Mouse (Mus musculus) 3134 (cell line): ENCODE measurements around the gene Atp8a1.

Experiments used
- DNase-seq: peaks from one replicate; pipeline ENCODE4 v3.0.0-alpha.2; 2011; ENCODE audit warnings: low spot score; ENCODE audit not compliant: insufficient read length; ENCODE audit errors: extremely low read depth

Gene Atp8a1

DNA sequence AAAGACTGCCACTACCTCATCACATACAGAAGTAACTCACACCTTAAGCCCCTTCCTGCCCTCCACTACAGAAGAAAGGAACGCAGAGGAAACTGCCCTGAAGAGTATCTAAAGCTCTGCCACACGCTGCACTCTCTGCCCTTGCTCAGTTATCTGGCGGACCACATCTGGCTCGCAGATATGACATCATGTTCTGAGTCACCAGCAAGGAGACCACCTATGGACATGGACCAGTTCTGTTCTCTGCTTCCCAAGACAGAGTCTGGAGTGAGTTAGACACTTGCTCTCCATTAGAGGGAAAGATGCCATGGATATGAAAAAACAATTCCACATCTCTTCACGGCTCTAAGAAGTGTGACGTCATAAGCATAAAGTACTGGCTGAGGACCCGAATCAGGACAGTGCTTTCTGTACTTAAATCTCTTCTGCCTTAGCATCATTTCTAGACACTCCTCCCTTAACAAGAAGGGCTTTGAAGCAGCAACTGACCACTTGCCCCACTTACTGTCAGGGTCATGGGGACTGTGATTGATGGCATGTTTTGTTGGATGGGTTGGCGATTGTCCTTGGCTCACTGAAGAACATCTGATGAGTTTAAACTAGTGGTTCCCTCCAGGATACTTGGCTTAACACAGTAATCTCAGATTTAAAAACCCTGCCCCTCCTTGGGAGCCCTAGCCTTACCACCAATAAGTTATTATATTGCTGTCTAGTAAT is 206.5 kb downstream of the Atp8a1 start:
- no peak for DNase-seq

DNA sequence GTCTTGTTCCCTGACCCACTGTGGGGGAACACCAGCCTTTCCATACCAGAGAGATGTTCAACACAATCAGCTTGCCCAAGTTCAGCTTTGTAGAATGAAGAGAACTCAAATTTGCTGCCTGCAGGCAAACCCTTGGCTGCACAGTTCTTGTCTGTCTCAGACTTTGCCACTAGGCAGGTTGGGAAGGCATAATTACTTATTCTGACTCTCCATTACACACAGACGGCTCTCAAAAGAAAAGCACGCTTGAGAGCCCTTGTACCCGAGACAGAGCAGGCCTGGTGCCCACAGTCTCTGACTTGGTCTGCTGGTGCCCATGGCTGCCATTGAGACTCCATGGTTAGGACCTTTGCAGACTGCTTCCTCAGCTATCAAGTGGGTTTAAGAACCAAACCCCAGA is 212.9 kb downstream of the Atp8a1 start:
- no peak for DNase-seq

DNA sequence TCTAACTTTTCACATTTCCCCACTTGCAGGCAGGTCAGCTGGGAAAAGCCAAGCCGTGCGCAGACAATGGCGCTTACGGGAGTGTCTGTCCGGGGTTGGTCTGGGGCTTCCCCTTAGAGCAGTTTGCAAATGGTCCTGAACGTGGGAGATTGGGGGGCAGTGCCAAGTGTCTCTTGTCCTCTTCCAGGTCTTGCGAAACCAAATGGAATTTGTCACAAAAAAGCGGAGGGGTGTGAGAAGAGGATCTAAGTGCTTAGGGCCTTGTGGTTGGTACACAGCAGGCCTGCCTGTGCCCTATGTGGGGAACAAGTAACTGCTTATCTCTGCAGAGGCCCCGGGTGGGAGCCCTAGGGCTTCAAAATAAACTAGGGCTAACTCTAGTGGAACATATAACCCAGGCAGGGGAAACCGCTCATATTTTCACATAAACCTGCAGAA is 213.4 kb downstream of the Atp8a1 start:
- no peak for DNase-seq

DNA sequence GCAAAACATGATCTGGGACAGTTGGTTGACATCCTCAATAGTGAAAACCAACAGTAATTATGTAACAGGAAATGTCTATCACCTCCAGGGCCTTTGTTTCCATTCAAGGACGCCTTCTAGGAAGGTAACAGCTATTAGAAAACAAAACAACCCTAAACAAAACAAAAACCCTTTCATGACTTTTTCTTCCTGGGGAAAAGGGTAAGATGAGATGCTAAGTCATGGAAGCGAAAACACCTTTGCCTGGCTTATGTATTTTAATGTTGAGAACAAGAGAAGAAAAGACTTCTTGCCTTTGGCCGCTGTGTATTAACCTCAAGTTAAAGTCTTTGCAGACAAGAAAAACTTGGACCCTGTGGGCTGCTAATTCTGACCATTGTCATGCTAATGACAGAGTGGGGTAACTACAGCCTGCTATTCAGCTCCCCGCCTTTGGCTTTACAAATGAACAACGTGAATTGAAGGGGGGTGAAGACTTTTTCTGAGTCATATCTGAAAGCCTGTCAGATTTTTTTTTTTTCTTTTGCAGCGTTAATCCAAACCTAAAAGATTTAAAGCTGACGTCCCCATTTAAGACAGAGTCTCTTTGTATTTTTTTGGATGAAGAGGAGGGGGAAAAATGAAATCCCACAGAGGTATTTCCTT is 214.0 kb downstream of the Atp8a1 start:
- DNase-seq: no peak

DNA sequence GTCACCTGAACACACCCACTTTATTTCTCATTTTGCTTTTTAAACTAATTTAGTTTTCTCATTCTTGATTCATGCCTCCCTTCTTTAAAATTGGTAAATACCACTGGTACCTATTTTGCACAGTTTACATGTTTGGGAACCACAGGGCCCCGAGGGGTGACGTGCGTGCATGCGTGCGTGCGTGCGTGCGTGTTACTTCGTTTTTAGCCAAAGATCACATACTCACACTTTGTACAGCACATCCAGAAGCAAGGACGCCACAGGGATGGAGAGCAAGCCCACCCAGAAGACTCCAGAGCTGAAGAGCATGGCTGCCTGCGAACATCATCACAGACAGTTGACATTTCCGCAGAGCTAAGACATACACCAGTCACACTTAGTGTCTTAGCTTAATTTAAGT is 216.0 kb downstream of the Atp8a1 start:
- no peak for DNase-seq

DNA sequence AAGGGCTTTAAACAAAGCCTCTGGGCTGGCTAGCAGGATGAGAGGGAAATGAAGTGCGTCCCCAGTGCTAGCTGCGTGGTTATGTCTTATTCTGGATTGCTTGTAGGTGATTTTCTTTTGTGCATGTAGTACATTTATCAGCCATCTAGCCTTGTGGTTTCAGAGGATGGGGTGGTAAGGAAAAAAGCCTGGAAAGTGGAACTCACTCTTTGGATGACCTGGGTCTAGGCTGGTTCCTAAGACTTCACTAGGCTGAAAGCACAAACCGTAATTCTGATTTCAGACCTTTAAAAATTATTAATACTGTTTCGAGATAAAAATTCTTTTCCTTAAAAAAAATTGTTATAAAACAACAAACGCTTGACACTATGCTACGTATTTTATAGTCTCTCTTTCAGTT is 217.4 kb downstream of the Atp8a1 start:
- DNase-seq: no peak

DNA sequence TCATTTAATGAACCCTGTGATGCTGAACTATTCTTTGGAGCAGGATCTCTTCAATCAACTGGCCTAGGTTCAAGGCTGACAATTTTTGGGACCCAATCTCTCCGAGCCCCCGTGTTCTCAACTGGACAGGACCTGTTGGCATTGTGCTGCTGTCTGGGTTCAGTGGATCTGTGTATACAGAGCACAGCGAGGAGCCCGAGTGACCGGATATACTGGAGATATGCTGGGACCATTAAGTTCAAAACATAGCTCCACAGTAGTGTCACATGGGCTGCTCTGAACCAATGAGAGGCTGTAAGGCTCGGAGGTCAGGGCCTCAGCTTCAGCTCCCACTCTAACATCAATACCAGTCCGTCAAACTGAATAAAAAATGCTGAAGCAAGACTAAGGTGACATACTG is 217.8 kb downstream of the Atp8a1 start:
- DNase-seq: no peak

DNA sequence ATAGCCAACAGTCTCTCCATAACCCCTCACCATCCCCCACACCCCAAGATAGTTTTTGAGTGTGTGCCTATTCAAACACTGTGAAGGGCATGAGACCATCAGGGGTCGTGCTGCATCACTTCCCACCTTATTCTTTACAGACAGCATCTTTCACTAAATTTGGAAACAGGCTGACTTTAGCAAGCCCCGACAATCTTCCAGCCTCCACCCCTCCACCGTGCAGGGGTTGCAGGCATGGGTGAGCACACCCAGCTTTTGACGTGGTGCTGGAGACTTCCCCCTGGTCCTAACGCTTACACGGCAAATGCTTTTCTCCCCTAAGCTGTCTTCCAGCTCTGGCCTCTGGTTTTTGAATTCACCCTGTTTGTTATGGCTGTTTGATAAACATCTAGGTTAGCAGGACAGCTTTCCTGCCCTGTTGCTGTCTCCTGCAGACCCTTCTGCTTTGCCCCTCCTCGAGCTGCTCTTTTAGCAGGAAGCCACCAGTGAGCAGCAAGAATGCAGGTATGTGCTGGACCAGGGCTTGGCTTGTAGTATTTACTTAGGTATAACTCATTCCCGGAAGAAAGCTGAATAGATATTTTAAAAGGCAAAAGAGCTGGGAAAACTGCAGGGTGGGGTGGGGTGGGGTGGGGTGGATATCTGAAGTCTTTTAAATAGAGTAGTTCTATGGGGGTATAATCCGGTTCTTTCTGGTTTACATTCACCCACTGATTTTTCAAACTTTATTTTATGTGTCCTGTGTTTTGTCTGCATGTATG is 218.9 kb downstream of the Atp8a1 start:
- no peak for DNase-seq

DNA sequence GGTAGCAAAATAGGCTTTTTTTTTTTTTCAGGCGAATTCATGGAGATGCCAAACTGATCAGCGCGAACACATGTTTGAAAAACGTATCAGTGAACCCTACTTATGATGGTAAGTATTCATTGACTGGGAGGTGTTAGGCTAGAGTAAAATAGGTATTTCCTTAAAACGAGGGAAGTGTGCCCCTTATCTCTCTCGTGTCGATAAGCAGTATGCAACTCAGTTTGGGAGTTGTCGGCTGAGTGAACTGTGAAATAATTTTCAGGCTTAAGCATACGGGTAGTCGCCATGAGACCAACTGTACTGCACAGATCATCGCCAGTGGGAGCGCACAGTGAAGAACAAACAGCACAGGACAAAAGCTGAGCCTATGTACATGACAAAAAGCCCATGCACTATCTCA is 226.0 kb downstream of the Atp8a1 start:
- DNase-seq: no peak

DNA sequence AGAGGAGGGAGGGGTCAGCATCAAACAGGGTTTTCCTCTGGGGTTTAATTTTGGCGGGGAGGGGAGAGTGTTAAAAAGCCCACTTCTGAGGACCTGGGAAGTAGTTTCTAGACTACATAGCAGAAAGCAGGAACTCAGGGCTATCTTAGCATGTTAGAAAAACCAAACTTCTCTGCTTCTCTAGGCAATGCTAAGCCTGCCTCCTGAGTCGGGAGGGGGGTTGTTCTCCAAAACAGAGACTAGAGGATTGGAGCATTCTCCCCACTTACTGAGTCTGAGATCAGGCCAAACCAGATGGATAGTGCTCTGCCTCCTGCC is 237.8 kb downstream of the Atp8a1 start:
- no peak for DNase-seq

DNA sequence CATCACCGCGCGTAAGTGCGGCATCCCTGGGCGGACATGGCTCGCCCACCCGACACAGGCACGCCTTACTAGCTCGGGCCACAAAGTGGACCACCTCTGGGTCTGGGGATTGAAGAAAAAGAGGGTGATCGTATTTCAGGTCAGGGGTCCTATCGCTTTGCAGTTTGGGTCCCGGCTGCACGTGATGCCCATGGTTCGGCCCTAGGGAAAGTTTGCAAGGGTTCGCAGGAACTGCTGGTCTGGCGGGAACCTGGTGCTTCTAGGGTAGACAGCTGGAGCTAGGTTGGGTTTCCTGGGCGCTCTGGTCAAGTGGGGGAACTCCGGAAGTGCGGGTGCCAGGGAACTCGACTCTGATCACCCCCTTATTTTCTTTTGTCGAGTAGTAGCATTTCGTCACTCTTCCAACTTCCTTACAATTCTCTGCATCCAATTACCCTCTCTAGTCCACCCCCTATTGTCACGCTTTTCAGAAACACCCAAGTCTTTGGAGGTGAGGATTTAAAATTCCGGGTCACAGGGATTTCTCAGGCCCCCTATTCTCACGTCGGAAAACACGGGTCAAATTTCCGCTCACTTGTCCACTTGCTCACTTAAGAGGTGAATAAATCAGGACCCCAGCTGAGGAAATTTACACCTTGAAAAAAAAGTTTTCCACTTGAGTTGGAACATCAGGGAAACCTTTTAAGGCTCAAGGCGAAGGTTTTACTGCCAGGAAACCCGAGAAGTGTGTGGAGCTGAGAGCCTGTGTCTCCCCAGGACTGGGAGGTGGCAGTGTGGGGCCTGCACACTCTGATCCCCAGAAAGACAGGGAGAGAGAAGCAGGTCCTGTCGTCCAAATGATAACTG is 238.3 kb downstream of the Atp8a1 start:
- DNase-seq: no peak

DNA sequence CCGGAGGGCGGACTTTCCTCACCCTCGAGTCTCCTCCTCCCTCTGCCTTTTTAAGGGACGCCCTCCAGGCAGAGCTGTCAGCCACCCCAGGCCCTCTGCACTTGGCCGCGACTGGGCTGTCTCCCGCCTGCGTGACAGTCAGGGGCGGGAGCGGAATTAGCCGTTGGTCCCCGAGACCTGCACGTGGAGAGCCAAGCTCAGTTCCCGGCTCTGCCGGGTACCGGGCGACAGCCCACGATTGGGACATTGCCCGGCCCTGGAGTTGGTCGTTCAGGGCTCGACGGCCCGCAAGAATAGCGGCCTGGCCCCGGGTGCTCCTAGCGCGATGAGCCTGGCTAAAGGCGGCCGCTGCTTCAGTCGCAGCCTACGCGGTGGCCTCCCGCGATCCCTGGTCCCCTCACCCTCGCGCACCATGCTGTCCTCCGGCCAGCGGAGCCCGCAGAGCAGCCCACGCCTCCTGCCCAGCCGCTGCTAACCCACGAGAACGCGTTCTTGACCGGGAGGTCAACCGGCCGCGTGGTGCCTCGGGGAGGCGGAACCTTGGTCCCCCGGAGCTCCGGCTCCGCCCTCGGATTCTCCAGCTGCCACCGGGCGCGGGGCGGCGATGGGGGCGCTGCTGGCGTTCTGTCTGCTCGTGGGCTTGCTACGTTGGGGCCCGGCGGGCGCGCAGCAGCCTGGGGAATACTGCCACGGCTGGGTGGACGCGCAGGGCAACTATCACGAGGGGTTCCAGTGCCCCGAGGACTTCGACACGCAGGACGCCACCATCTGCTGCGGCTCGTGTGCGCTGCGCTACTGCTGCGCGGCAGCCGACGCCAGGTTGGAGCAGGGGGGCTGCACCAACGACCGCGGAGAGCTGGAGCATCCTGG is 239.2 kb downstream of the Atp8a1 start, which contains the start of gene Shisa3:
Shisa3 (plus strand) TSS at position 79 of the 870 bp plus-strand sequence.
- no peak for DNase-seq

DNA sequence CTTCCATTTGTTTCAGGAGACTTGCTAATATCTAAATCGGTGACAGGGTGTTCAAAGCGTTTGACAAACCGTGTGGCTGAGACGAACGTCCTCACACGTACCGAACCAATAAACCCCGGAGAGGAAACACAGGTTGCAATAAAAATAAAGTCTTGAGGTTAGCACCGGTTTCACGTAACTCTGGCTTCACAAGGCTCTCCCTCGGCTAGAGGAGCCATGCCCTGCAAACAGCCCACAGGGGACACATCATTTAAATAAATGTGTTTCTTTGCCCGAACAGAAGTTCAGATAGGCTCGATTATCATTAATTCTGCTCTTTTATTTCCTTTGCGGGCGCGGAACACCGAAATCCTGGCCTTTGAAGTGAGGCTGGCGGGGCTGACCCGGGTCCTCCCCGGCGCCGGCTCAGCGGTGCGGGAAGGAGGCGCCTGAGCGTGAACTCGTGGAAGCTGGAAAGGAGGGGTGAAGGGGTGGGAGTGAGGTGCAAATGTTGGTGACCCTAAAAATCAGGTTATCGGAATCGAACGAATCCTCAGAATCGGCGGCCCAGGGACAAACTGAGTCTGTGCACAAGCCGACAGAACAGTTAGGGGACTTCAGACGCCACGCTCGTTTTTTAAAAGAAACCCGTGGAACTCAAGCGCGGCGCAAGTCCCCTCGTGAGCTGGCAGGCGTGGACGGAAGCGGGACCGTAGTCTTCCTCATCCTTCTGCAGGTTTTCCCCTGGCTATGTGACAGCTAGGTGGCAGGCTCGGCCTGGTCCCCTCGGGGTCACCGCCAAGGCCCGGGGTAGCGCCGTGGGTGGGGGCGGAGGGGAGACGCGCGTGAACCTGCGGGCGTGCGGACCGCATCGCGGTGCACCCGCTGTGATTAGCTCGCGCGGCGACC is 240.1 kb downstream of the Atp8a1 start:
- no peak for DNase-seq

DNA sequence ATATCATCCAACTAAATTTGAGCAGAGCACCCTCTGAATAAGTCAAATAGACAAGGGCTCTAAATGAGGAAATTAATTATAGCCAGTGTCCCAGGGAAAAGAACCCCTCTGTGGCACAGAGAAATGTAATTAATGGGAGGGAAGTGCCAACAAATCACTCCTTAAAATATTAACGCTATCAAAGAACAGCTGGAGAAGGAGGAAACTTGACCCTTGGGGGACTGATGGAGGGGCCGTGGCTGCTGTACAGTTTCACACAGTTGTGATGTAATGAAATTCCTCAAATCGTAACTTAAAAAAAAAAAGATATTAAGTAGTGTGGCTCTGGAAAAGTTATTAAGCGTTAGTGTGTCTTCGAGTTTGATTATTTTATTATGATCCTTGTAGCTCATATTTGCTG is 241.3 kb downstream of the Atp8a1 start:
- no peak for DNase-seq

DNA sequence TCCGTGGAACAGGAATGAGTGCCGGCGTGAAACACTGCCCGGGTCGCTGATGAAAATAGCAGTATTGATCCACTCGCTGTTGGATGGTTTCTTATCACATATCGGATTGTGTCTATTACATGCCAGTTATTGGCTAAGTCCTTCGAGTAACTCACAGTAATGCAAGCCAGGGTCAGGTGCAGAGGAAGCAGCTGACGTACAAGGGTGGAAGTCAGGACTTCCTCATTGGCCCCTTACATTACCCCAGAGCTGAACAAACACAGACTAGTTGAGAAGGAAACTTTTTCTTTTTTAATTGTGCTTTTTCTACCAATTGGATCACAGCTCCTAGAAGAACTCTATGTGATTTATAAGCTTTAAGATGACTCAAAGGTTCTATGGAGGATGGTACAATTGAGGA is 247.3 kb downstream of the Atp8a1 start:
- no peak for DNase-seq

DNA sequence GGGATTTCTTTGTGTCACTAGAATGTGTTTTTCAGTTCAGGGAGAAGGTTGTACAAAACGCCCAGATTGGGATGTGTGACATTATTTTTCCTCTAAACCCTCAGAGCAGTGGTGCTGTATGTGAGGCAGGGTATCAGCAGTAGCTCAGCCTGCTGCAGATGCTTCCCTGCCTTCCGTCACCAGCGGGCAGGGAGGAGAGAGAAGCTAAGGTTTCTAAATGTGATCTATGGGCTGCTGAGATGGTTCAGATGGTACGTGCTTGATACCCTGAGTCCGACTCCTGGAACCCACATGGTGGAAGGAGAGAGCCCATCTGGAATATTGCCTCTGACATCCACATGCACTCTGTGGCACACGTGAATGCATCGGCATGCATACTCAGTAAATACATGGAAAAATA is 251.6 kb downstream of the Atp8a1 start:
- DNase-seq: no peak

DNA sequence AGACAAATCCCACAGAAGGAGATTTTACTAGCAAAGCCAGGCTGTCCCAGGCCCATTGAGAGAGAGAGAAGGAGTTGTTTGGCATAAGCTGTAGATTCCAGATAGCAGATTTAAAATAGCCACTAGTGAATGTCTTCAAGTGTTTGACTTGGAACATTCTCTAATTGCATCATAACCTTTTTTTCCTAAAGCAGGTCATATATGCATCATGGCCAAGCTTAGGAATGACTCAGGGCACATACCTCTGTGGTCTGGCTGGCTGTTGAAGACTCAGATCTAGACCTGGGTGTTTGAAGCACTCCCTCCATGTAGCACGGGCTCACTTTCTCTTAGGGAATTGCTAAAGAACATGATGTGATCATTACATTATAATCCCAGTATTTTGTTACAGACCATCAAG is 252.2 kb downstream of the Atp8a1 start:
- DNase-seq: no peak

DNA sequence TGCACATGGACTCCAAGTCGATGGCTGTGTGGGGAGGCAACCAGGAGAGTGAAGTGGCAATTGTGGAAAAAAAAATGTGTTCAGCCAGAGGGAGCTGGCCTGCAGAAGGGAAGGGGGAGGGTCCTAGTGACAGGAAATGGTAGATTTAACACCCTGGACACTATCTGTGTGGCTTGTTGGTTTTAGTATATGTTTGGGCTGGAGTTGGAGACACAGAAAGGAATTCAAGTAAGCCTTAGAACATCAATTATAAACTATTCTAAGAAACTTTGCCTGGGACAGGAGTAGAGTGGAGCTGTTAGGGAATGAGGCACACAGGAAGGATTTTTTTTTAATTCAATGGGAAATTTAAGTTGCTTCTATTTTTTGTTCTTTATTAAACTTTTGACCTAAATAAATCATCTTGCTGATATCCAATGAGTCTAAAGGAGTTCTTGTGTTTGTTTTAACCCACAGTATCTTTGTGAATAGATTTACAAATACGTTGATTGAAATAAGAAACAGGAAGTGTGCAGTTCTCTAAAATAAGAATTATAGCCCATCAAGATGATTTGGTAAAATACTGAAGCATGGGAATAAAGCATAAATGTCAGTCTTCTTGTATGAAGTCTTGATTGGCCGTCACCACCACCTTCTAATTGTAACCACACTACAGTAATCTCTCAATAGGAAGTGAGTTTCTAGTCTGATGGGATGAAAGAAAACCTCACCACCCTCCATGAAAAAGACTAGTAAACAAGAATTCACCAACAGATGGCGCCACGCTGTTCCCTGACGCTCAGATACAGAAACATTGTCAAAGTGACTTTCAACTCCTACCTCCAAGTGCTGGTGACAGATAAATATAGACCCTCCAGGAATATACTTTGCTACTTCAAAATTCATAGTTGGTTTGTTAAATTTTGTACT is 267.3 kb downstream of the Atp8a1 start:
- DNase-seq: no peak
